Mouse (Mus musculus): ENCODE results near the gene Ush2a.

The Ush2a gene

DNA sequence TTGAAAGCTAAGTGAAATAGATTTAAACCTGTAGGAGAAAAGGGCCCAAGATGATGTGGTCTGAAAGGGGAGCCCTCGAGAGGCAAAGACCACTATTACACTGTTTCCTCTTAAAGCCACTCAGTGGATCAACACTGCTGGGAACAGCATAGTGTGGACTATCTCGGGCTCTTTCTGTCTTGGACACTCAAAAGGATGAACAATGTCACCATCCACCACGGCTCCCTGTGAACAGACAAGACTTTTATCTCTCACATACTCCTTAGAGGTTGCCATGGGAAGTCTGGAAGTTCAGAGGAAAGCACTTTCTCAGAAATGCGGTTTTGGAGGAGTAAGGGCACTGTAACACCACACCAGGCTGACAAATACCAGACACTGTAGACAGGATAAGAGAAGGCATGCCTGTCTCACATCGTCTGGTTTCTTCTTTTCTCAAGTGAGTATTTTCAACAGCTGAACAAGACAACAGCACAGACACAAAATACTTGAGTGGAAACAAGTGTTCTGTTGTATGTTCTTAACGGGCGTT is 124.0 kb downstream of the Ush2a start:
- no peak for ATAC-seq (ENCODE audit: low TSS enrichment)

DNA sequence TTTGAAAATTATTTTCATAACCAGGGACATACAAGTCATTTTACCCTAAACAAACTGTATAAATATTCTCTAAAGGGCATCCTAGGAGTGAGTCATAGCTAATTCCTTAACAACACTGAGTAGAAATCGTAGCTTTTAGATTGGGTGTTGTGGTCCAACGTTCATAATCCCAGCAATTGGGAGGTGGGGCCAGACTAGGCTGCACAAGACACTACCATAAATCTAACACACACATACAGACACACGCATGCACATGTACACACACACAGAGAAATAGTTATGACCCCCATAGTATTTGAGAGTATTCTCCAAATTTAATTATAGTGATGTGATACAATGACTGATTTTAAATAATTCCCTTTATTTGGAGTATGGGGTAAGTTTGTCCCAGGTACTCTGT is 125.5 kb downstream of the Ush2a start:
- ATAC-seq (ENCODE audit: low TSS enrichment): no peak

DNA sequence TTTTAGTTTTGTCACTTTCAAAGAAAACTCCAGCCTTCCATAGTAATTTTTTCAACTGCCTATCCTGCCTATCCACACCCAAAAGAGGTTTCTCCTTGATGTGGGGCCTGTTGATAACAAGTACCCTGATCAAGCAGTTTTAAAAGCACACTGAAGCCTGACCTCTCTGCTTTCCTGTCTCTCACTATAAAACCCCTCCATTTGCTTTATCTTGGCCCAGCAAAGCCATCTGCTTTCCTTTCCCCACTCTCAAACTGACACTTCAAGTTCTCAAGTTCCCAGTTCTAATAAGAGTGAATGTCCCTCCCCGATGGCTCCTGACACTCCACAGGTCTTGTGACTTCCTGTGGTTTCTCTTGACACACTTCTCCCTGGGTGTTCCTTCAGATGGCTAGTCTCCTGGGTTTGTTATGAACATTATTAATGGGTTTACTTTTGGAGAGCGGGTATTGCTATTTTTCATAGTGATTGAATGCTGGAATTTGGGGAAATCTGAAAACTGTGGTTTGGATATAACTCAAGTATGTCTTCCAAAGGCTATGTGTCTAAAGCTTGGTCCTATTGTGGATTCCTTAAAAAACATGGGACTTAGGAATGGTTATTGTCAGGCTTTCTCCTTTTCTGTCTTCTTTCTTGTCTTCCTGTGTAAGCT is 126.1 kb downstream of the Ush2a start:
- no peak for ATAC-seq (ENCODE audit: low TSS enrichment)

DNA sequence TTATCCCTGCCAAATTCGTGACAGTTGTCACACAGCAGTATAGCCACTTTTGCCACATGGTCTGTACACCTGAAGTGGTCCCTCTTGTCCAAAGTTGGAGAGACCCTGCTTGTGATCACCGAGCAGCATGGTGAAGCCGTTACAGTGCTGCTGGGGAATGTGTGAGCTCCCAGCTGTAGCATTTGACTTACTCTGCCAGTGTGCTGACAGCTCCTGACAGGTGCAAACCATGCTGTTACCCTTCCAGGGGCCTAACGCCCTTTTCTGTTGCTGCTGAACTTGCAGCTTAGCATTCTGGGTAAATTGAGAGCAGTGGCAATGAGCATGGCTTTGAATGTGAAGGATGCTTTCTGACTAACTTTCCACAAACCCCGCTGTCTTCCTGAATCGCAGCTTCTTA is 128.3 kb downstream of the Ush2a start:
- no peak for ATAC-seq (ENCODE audit: low TSS enrichment)

DNA sequence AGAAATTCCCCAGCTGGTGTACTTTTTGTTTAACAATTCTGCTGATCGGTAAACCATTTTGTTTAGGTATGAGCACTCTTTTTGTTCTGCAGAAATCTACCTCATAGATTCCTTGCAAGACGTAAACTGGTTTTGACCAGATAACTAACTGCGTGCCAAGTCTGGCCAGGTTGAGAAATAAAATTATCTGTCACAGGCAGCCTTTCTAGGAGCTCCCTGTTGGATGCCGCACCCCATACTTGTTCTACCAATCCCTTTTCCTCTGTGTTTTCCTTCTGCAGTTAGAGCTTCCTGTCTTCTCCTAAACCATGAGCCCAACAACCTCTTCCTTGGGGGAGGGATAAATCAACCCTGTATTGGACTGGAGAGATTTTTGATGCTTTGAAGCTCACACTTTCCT is 145.4 kb downstream of the Ush2a start:
- no peak for ATAC-seq (ENCODE audit: low TSS enrichment)

DNA sequence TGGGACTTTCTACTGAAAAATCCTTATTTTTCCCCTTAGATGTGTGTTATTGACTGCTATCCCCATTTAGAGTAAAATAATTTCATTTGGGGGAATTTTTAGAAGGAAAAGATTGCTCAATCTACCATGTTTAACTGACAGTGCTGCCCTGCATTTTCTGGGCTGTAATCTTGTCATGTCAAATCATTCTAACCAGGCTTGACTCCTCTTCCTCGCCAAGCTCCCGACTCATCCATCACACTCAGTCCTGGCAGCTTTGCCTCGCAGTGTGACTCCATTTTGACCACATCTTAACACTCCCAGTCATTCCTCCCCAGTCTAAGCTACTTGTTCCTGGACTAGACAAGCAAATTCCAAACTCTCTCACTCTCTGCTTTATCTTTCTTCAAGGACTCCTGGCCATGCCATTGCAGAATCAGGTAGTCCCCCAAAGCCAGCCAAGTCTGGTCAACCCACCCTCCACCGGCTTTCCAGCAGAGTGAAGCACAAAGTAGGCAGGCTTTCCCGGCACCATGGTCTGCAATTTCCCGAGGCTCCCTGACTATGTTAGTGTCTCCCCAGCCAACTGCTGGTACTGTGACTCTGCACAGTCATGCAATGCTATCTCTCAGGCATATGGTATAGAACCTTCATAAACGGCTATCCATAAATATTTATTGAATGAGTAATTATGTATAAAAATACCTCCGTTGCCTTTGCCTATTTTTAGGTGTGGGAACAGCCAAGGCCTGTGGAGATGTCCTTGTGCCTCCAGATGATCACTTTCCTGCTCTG is 146.0 kb downstream of the Ush2a start:
- peak; percentile 67; the same call in 1 of the 2 replicates for ATAC-seq (ENCODE audit: low TSS enrichment)

DNA sequence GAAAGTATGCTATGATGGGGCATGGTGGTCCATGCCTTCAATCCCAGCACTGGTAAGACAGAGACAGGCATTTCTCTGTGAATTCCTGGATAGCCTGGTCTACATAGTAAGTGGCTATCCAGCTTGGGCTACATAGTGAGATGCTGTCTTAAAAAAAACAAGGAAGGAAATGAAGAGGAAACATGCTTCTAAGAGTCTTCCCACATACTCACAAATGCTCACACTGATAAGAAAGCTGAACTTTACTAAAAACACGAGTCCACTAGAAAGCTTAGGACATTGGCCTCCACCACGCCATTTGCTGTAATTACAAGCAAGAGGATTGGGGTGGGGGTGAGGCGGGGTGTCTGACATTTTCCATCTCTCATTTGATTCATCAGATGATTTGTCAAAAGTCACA is 148.7 kb downstream of the Ush2a start:
- ATAC-seq (ENCODE audit: low TSS enrichment): no peak

DNA sequence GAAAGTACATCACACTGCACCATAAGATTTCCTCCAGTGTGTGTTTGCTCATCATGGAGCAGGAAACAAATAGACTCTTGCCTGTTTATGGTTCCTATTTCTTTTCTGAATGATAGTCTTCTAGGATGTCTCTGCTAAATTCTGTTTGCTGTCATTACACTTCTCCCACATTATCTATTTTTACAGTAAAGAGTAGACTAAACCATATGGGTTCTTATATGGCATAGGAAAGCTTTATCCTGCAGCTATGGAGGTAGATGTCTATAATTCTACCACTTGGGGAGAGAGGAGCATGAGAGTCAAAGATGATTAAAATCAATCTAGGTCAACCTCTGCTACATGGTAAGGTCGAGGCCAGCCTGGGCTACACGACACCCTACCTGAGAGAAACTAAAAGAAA is 158.7 kb downstream of the Ush2a start:
- peak; percentile 95 for ATAC-seq (ENCODE audit: low TSS enrichment)

DNA sequence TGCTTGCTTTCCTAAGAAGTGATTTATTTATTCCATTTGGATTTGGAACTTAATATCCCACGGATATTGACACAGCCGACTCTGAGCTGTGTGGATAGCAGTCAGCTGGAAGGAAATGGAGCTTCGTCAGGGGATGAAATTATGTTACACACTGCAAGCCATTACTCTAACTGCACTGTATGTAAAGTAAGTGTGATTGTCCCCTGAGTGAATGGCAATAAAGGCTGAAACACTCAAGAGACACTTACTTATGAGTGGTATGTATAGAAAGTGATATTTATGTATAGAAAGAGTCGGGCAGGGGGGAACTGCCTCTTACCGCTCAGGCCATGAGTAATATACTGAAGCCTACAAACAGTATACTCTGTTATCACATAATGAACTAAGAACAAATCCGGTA is 166.3 kb downstream of the Ush2a start:
- no peak for ATAC-seq (ENCODE audit: low TSS enrichment)

DNA sequence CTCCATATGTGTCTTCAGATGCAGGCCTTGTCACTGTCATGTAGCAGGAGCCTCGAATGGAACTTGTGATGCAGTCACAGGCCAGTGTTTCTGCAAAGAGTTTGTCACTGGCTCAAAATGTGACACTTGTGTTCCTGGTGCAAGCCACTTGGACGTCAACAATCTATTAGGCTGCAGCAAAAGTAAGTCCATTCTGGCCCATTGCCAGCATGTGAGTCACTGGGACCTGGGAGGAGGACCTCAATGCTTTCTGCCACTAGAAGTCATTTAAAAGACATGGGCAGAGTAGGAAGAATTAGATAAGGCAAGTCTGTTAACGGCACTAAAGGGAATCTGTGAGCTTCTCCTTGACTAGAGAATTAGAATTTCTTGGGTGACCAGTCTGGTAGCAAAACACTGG is 168.9 kb downstream of the Ush2a start:
- ATAC-seq (ENCODE audit: low TSS enrichment): no peak

DNA sequence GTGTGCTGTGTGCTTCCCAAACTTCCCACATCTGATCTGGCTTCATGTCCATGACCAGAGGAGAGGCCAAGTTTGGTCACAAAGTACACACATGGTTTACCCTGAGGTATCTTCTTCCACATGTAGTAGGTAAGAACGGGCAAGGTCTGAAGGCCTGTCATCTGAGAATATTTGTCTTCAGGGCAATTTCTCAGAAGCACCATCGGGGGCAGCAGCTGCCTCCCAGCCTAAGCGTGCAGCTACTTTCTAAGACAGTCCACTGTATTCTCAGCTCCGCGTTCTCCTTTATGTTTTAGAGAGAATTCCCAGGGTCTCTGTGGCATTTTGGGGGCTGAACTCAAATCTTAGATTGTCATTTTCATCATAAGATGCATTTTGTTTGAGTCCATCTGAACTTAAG is 186.1 kb downstream of the Ush2a start:
- ATAC-seq (ENCODE audit: low TSS enrichment): no peak

DNA sequence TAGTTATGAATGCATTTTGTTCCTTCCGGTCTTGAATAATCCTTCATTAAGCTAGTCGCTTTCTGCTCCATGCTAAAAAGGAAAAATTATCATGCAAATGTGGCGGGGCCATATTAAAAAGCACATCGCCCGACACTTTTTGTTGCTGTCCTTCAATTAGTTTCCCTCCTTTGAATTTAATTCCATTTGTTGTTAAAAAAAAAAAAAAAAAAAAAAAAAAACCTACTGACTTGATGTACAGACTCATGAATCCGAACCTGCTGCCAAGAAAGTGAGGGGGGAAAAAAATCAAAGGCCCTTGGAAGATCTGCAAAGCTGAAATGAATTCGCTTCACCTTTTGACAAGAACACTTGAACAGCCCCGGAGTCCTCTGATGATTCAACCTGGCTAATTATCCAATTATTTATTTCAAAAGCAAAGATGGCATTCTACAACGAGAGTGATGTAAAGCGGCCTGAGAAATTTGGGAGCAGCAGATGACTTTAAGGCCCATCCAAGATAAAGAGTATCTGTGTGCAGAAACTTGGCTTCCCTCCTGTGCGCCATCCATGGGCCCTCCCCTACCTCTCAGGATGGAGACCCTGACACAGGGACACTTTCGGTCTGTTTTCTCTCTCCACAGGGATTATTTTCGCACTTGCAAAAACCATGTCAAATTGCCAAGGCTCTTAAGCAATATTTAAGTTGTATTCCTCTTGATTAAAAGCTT is 194.8 kb downstream of the Ush2a start:
- ATAC-seq (ENCODE audit: low TSS enrichment): no peak

DNA sequence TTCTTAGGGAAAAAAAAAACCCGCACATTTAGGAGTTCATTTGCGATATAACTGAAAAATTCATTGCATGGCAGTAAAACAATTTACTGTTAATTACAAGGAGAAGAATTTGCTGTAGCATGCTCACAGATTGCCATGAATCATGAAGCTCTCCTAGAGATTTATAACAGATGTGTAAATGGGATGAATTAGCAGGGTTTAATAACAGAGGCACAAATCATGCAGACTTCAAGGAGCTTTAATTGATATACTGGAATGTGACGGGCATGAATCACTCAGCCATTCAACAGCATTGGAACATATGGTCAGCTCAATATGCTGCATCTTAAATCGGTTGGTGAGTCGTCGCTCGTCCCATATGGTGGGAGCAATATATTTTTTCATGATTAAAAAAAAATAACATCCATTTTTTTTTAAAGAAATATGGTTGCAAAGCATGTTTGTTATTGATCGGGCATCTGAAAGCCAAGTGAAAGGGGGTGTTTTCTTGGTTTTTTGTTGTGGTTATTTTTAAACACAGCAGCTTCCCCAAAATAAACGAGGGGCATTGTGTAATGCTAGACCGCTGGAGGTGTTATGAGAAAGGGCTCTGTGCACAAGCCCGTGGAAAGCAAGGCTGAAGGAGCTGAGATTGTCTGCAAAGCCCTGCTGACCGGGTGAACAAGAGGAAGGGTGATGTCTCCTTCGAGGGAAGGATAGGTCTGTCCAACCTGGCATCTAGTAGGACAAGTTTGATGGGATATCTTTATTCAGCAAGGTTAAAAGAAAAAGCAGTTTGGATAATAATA is 195.6 kb downstream of the Ush2a start:
- ATAC-seq (ENCODE audit: low TSS enrichment): no peak

DNA sequence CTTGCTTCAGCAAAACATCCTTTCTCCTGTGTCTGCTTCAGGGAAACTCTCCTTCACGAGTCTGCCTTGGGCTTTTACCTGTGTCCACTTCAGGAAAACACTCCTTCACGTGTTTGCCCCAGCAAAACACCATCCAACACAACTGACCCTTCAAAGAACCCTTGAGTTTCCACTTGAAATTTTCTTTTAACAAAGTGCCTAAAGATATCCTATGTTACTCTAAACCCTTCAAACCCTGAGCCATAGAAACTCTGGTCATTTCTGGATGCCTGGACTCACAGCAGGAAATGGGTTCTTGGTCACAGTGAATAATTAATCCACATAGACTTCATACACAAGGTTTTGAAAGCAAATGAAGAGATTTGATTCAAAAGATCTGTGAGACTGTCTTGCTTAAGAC is 199.4 kb downstream of the Ush2a start:
- ATAC-seq (ENCODE audit: low TSS enrichment): no peak

DNA sequence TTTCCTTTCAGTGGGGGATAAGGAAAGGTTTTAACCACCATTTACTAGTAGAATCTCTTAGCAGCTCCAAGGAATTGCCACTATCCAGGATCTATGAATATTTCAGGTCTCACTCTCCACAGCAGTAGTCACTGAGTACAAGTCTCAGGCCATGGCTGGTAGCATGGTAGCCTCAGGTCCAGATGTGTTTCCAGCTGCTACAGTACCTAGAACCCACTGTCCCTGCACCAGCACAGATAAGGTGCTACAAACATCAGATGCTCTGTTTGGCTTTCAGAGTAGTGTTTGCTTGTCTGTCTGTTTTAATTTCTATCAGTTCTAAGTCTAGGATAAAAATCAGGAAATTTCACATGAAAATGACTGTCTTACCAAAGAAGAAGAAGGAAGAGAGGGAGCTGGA is 202.8 kb downstream of the Ush2a start:
- no peak for ATAC-seq (ENCODE audit: low TSS enrichment)

DNA sequence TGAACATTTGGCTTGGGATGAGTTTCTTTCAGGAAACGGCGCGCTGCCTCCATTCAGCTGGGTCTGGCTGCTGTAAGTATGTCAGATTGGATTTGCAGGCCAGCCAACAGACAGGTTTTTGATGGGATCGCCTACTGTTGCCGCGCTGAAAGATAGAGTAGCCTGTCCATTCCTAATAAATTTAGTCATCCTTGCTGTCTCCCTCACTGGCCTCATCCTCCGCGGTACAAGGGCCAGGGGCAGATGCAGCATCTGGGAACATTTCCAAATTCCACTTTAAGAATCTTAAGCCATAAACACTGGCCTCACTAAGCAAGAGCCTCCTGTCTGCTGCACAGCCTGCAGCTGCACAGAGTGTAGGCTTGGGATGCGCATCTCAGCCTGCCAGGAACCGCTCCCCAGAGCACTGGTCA is 206.6 kb downstream of the Ush2a start:
- ATAC-seq (ENCODE audit: low TSS enrichment): peak; percentile 95

DNA sequence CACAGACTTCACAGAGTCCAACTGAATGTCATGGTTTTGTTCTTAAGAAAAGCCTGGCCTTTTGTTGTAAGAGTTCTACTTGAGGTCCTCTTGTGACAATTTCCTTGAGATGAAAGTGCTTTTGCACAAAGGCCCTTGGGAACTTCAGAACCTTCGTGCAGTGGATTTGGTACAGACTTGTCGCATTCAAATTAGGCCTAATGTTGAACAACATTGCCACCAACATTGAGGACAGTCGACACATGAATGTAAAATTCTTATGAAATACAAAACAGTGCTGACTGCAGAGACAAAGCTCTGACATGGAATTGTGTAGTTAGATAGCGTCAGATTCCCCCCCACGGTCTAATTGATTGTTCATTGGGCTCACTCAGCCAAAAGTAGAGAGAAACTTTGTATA is 243.1 kb downstream of the Ush2a start:
- ATAC-seq (ENCODE audit: low TSS enrichment): no peak

DNA sequence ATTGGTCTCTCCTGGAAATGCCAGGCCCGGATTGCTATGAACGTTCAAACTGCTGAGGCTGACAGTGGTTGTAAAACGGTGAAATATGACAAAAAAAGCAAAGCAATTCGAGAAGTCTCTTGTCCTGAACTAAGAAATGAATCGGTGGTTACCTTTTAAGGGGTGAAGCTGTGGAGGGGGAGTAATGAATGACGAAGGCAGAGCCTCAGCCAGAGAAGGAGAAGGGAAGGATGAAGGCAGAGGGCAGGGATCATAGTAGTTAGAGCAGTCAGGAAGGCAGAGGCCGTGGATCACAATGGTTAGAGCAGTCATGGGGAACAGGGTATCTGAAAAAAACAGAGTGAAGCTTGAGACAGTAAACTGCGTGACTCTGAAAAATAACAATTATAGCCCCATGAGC is 257.0 kb downstream of the Ush2a start:
- ATAC-seq (ENCODE audit: low TSS enrichment): no peak

DNA sequence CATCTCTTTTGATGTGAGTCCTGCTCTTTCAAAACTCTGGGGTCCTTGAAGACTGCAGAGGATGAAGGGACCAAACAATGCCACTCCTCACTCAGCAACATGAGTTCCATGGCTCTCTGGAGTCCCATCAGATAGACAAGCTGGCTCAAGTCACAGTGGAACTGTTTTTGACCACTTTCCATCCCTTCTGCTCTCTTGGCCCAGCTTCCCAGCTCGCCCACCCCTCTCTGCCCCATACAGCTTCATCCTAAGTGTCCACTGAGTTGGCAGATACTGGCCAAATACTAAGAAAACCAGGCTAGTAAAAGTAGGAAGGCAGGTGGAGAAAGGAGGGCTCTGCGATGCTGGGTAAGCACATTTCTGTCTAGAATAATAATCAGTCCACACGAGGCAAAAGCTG is 265.6 kb downstream of the Ush2a start:
- ATAC-seq (ENCODE audit: low TSS enrichment): no peak

DNA sequence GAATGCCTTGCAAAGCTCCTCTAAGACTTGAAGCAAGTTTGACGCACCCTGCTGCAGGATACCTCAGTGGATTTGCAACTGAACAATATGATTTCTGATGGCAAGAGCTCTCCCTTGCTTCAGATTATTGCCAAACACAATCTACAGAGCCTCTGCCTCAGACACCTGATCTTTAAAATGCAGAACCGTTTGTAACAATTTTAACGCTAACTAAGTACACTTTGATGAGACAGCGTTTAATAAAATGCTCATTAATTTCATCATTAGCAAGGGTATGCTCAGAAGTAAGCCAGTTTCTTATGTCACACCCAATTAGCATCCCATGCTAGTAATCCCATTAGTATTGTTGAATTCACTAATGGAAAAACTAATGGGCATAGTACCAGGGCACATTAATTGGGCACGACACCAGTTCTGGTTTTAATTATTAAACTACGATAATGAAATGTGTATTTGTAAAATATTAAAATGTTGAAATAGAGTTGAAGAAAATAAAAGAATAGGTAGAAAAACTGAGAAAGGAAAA is 267.8 kb downstream of the Ush2a start:
- ATAC-seq (ENCODE audit: low TSS enrichment): no peak

DNA sequence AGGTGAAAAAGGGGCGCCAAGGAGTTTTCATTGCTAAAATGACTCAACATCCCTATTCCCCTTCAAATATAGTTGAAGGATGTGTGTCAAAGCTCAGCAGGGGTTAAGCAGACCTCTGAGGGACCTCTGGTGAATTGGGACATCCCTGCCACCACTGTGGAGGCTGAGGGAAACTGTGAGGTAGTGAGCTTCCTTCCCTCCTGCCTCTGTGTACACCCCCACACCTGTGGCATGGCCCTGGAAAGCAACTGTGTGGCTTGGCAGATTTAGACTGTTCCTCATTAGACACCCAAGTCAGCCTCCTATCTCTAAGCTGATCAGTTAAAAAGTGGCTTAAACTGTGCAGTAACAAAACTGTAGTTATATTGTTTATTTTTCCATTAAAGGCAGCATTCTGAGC is 275.2 kb downstream of the Ush2a start:
- ATAC-seq (ENCODE audit: low TSS enrichment): no peak

DNA sequence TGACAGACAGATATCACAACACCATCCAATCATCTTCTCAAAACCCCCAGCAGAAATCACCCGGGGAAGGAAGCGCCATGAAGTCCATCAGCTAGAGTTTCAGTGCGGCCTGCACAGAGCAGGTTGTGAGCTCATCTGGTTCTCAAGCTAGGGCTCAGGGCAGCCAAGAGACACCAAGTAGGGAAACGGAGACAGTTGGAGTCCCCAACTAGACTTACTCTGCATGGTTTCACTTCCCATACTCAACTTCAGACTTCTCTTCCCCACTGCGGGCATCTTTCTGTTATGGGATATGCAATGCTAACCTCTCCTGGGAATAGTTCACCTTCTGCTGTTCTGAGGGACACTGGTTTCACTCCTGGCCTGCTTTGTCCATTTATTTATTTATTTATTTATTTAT is 277.8 kb downstream of the Ush2a start:
- ATAC-seq (ENCODE audit: low TSS enrichment): no peak
